Mouse (Mus musculus) spleen, postnatal 36 days (tissue): Measurements from ENCODE around the gene Neu3.
"Not testable (repeated sequence)": the region's sequence is repeated elsewhere in the genome, so short reads cannot be mapped to it uniquely, and the experiment has no call there.

ENCODE experiments used
- DNase-seq, 2 experiments: peaks; one replicate each; pipeline ENCODE4 v3.0.0; 2022; ENCODE audit warnings: low spot score in 2 of 2, mixed read lengths in 1 of 2

The Neu3 gene

DNA sequence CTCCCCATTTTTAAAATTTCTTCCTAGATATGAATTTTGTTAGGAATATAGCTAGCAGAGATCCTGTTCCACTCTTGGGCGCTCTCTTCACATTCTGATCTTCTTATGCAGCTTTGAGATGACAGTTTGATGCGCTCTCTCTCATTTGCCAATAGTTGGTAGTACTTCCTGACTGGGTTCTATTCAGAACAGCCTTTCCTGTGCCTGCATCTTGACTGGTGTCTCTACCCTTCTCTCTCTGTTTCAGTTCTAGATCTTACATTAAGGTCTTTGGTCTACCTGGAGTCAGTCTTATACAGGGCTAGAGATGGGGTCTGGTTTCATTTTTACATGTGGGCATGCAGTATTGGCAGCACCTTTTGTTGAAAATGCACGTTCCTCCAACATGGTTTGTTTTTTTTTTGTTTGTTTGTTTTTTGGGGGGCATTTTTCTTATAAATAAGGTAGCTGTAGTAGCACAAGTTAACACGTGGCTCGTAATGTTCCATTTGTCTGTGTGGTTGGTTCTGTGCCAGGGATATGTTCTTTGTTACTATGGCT lies 6.2 kb upstream of the Neu3 start:
- DNase-seq, result no peak

DNA sequence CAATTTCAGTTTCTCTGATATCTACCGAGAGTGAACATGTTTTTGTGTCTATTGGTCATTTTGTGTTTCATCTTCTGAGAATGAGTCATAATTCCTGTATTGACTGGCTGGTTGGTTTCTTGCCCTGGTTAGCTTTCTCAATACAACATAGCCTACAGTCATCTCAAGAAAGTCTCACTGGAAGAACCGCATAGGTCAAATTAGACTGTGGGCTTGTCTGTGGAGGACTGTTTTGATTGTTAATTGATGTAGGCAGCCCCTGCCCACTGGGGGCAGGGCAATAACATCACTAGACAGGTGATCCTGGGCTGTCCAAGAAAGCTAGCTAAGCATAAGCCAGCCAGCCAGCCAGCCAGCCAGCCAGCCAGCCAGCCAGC lies 5.6 kb upstream of the Neu3 start:
- no peak for DNase-seq

DNA sequence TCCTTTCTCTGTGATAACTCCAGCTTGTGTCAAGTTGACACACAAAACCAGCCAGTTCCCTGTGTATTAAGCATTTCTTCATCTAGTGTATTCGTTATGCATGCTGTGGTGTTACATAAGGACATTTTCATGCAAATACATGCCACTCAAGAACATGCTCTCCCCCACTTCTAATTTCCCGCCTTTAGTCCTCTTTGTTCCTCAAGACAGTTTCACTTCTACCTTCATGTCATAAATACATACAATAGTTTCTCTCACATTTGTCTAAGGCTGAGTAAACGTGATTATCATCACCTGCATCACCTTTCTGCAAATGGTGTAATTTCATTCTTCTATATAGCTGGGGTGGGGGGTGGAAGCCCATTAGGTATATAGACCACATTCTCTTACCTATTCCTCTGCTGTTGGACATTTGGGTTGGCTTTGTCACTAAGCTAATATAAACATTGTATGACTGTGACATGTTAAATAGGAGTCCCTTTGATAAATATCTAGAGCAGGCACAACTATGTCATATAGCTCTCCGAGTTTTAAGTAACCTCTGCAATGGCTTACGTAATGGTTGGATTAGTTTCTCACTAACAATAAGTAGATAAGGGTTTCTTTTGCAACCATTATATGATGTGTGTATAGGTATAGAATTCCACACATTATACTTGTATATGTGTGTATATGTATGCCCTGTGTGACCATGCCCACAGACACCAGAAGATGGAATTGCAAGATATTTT lies 5.1 kb upstream of the Neu3 start:
- DNase-seq, result peak; percentile 38 to 58

DNA sequence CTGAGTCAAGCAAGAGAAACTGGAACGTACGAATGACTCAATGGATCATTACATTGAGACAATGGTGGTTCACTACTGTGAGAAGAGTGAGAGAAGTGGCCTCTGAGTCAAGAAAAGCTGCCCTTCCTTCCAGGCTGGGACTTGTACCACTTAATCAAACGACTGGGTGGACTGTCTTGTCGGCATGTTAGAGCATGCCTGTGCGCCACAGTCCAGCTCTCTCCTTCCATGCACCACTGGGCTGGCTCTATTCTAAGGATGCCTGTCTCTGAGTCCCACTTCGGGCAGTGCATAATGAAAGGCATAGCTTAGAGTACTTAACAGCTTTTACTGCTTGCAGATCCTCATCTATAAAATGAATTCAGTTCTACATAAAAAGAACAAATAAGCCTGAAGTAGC lies 2.1 kb downstream of the Neu3 start:
- DNase-seq, result no peak

DNA sequence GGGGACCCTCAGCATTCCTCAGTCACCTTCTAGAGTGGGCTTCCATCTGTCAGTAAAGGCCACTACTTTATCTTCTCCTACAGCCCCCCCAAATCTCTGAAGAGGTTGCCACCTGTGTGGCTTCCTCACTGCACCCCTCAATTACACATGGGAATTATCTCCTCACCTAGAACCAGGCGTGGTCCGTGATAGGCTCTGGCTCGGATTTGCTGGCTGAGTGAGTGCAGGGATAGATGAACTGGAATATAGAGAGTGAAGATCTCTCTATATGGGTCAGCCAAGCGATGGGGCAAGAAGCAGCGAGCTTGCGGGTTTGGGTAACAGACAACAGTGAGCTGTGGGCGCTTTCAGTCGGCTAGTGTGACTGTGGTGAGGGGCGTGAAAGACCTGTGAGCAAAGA lies 2.7 kb downstream of the Neu3 start:
- DNase-seq, result no peak

DNA sequence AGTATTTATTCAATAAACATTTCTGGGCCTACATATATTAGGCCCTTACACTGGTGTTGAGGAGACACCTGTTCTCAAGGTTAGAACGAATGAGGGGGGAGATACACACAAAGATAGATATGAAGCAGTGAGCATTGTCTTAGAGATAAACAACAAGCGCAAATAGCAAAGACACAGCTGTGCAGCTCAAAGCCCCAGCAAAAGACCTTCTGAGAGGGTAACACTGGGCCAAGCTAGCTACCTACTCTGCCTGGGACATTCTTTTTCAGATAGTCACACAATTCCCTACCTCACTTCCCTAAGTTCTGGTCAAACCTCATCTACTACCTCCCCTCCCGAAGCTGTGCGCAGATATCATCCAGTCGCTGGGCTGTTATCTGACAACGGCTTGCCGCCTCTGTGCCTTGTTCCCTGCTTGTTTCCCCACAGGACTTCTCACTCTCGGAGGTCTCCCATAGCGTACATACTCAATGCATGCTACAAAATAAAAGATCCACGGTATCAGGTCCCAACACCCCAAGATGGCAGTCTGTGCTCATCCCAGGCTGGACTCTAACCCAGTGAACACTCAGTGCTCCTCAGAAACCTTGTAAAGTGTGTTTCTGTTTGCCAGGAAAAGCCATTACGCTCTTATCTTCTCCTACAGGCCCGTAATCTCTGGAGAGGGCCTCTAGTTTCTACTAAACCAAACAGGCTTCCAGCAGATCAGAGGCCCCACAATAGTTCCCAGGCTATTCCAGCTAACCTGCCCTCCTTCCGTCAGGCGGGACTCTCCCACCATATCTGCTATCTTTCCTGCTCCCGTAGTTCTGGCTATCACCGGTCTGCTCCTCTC lies 3.4 kb downstream of the Neu3 start:
- peak in 1 of 2 experiments; percentile 25 for DNase-seq

DNA sequence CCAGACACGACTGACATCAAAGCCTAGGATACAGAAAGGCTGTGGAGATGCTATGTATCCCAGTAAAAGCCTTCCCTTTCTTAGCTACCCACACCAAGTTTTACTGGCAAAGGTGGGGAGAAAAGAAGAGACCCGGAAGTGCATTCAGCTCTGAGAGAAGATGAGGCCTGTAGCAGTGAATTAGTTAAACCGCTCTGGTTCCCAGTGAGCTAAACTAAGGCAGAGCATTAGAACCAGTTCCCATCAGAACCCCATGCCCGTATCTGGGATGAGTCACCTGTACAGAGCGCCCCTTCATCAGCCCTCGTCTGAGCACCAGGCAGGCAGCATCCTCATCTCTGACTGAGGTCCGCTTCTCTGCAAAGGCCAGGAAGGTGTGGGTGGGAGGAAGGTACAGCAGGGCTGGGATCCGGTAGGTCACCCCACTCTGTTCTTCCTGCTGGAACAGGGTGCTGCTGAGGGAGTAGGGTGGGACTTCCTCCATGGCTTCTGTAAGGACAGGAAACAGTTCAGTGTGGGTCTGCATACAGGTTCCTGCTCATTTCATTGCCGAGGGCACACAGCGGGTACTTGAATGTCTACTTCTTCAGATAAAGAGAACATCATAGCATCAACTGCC lies 5.1 kb downstream of the Neu3 start:
- DNase-seq, result no peak

DNA sequence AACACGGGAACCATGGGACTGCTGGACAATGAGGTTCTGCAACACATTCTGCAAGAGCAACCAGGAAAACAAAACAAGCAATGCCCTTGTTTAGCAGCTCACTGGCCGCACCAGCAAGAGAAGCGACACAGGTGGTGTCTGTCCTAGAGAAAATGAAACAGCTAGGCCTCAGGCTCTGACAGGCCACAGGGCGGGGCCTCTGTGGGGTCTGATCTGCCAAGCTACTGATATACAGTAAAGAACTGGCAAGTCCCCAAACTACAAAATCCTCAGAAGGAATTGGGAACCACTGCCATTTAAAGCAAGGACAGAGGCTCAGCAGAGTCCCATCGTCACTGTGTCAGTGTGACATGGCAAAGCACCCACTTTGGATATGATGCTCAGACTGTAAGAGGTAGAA lies 5.8 kb downstream of the Neu3 start:
- peak; percentile 32 to 45 for DNase-seq

DNA sequence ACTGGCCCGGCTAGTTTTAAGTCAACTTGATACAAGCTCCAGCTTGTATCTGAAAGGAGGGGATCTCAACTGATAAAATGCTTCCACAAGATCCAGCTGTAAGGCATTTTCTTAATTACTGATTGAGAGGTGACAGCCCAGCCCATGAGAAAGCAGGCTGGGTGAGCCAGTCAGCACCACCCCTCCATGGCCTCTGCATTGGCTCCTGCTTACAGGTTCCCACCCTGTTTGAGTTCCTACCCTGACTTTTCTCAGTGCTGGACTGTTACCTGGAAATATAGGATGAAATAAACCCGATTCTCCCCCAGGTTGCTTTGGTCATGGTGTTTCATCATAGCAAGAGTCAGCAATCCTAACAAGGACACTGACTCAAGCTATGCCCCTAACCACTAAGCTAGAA lies 6.3 kb downstream of the Neu3 start:
- DNase-seq, result no peak

DNA sequence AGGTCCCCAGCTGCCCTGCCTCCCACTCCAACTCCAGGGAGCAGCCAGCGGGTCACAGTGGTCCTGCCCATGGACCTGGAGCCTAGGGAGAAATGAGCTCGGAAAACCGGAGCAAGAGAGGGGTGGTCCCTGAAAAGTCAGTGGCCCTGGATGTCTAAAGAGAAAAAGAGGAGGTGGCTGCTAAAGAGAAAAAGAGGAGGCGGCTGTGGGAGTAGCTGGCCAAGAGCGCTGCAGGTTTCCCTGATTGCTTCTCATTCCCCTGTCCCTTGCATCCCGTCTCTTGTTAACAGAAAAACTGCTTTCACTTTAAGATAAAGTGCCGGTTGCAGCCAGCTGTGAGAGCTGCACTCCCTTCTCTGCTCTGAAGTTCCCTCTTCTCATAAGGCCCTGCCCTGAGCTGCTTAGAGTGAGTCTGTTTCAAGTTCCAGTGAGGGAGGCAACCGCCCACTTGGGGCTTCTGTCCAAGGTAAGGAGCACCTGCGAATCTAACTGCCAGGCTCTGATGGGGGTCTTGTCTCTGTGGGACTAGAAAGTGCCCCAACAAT lies 10.0 kb downstream of the Neu3 start:
- DNase-seq, result peak; percentile 30 to 37

DNA sequence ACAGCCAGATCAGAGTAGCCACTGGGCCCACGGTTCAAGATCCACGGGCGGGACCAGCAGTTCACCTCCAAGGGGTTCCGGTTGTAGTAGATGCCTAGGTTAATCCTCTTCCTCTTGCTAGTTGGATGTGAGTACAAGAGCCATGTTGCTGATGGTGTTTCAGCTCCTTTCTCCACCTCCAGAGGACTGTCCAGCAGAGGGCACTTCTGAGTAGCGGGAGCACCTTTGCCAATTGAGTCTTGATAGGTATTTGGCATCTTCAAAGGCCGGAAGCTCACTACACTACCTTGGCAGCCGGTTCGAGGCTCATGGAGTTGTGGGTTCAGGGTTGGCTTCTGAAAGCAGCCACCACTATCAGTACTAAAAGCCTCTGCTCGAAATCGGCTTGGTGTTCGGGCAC lies 14.8 kb downstream of the Neu3 start:
- DNase-seq, result peak; percentile 20 to 47

DNA sequence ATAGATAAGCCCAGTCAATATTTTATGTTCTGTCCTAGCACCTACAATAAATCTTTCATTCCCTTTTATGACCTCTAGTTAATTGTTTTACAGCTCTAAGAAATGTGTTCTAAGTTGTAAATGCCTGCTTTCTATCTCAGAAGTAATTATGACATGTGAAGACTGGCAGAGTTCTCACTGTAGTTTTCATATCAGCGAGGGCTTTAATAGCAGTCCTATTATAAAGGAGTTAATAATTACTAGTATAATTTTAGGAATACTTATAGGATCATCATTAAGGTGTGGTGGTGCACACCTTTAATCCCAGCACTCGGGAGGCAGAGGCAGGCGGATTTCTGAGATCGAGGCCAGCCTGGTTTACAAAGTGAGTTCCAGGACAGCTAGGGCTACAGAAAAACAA lies 16.6 kb downstream of the Neu3 start:
- no peak for DNase-seq

DNA sequence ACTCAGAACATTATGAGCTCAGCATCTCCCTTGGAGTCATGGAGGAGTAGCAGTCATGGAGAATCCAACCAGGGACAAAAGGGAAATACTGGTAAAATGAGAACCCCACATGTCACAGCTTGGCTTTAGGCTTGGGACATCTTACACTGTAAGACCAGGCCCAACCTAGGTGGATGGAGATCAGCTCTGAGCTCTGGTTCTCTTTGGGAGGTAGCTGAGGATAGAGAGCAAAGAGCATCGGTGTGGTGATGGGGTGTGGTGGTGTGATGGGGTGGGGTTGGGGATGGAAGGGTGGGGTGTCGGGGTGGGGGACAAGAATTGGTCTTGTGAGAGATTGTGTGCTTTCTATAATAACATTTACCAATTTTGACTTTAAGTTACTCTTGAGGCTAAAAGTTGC lies 17.4 kb downstream of the Neu3 start:
- no peak for DNase-seq

DNA sequence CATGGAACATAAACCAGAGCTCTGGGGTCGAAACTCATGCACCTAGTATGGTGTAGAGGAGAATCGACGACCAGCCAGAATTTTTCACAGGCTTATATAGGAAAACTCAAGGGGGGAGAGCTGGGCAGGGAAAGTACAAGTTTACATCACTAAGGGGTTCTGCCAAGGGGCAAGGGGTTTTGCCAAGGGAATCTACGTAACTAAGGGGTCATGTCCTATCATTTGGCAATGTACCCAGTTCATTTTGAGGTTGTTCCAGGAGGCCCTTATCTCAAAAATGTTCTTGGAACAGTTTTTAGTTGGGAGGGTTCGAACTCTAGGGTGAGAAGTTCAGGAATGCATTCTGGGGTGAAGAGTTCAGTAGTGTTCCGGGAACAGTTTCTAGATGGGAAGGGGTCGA lies 21.2 kb downstream of the Neu3 start:
- not testable (repeated sequence) for DNase-seq

DNA sequence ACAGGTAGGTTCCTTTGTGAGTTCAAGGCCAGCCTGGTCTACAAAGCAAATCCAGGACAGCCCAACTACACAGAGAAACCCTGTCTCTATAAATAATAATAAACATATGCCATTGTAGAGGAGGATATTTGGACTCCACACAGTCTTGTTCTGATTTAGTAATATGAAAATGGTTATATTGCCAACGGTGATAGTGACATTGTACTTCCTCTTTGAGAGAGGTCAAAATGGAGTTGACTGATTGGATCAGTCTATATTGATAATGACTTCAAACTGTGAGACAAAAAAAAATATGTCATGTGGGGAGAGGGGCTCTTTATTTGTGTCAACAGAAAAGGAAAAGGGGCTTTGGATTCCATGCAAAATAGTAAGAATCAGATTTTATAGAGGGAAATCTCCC lies 22.9 kb downstream of the Neu3 start:
- no peak for DNase-seq

DNA sequence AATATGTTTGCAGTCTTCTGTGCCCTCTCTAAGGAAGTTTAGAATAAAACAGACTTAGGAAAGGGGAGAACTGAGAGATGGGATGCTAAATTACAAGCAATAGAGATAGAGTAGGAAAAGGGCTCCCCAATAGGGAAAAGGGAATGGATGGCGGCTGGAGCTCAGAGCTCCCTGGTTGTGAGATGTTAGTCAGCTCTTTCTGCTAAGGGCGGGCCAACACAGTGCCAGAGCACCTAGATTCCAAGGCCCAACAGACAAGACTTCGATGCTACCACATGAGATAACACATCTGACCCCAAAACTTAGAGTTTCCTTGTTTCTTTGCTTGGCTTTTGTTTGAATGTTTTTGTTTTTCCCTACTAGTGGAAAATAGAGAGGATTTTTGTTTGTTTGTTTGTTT lies 24.2 kb downstream of the Neu3 start:
- DNase-seq, result not testable (repeated sequence)

DNA sequence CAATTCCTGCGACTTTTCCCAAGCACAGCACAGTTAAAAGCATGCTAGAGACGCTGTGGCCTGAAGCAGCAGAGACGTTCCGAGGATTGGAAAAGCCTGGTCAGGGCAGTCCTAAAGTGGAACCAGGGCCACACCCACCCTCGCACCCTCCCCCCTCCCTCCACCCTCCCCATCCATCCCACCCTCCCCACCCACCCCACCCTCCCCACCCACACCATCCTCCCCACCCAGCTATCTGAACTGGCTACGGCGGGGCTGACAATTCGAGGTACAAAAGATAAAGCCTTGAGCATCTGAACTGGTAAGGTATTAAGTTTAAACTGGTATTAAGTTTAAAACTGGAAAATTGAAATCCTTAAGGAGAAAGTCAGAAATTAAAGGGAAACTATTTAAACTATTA lies 24.7 kb downstream of the Neu3 start:
- no peak for DNase-seq

DNA sequence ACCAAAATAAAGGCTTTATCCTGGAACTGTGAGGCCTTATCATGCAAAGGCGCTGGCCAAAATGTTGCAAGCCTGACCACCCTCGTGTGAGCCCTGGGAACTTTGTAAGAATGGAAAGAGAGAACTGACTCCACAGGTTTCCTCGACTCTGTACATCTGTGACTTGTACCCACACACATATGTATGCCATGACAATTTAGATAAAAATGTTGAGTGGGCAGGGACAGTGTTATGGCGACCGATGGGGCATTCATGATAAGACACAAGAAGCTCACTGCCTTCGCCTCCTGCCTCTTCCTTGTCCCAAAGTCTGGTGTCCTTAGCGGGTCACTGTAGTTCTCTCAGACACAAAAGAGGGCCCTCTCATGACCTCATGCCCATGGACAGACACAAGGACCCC lies 29.1 kb downstream of the Neu3 start:
- DNase-seq, result no peak

DNA sequence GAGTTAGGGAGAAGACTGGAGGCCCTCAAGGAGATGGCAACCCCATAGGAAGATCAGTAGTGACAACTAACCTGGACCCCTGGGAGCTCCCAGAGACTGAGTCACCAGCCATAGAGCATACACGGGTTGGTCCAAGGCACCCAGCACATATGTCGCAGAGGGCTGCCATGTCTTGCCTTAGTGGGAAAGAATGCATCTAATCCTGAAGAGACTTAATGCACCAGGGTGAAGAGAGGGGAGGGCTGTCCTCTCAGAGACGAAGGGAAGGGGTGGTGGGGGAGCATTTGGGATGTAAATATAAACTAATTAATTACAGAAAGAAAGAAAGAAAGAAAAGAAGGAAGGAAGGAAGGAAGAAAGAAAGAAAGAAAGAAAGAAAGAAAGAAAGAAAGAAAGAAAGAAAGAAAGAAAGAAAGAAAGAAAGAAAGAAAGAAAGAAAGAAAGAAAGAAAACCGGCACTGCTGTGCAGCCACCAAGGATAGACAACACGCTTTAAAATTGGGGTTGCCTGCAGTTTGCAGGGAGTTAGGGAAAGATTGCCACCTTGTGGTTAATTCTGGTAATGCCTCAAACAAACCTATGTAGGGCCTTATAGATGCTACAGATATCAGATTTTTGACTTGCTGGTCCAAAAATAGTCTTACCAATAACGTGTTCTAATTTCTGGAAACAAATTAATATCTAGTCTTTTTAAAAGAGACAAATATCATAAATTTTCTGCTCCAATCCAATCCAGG lies 30.1 kb downstream of the Neu3 start:
- peak; percentile 49 to 71 for DNase-seq

DNA sequence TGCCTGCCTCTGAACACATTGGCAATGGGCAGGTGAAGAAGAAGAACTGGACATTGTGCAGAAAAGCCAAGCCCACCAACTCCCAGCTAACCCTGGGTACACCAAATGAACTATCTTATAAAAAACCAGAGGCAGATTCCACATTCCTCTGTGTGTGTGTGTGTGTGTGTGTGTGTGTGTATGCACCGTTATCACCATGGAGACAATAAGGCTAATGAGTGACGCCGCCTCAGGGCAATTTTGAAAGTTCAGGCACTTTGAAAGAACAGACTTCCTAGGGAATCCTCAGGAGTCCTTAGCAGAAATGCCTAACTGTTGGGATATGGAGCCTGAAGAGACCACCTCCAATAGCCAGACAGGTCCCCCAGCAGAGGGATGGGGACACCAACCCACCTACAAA lies 31.0 kb downstream of the Neu3 start:
- DNase-seq, result no peak

DNA sequence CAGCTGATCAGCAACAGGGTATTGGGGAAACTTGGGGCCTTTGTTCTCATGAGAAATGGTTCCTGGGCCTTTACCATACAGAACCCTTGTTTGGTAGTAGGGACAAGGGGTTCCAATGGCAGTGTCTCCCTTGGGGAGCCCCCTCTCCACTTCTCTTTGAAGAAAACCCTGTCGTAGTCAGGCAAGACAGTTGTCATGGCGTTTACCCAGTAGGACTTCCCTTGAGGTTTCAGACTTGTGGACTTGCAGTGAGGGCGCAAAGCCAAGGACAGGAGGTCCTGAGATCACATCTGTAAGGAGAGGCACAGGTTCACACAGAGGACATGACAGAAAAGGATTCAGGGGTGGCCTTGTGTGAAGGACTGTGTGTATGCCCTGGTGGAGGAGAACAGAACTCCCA lies 31.7 kb downstream of the Neu3 start:
- DNase-seq, result no peak
